Mouse (Mus musculus): ENCODE measurements around the gene Fam118b. TPM values are rescaled to one million over a fixed set of nuclear protein-coding genes. Genes with fewer than 3 reads are reported as not detected.

The Fam118b gene
- polyA plus RNA-seq, 1 experiment from 2014 or later: 35.5 TPM

- Histone ChIP-seq H3K9ac (ENCODE audit: low read length) (no peak overlapping the region), H3K27me3 (ENCODE audit: control insufficient read depth, insufficient read depth, low read depth, low read length) (no peaks in the 10 kb centered on the region), H3K4me2 (ENCODE audit: low read depth, low read length) (no peak overlapping the region), H3K4me3 (ENCODE audit: low read length) (no peak overlapping the region), H3K9me3 (ENCODE audit: control insufficient read depth, low read length) (no peaks in the 10 kb centered on the region), H3K36me3 (ENCODE audit: control insufficient read depth, insufficient read depth, low read length) (peaks cover 5% of the 10 kb centered on the region; the same call in 1 of the 2 replicates), H3K4me1 (replicated peaks; ENCODE audit: control insufficient read depth, insufficient read depth, low read length) (no peaks in the 10 kb centered on the region), H3K27ac (ENCODE audit: low read length) (no peak overlapping the region)
- 86% methylated on average over 3 of the region's 3 CpGs for WGBS
- ATAC-seq (ENCODE audit: low read depth): no peak
Measured at GRCm38 (mm10) chr9:35194048-35194447, 73.6 kb downstream of the Fam118b start.

GRCm38 (mm10) chr9:35192983-35193542 lies 74.5 kb downstream of the Fam118b start:
- no peak overlapping the region for H3K27ac ChIP-seq (ENCODE audit: low read length)
- H3K9me3 ChIP-seq (ENCODE audit: control insufficient read depth, low read length): no peaks in the 10 kb centered on the region
- no peaks in the 10 kb centered on the region for H3K27me3 ChIP-seq (ENCODE audit: control insufficient read depth, insufficient read depth, low read depth, low read length)
- WGBS: 87% methylated on average over 11 of the region's 11 CpGs
- H3K36me3 ChIP-seq (ENCODE audit: control insufficient read depth, insufficient read depth, low read length): peaks cover 13% of the 10 kb centered on the region; the same call in 1 of the 2 replicates
- H3K4me2 ChIP-seq (ENCODE audit: low read depth, low read length): no peak overlapping the region
- H3K4me1 ChIP-seq (replicated peaks; ENCODE audit: control insufficient read depth, insufficient read depth, low read length): 0 out of 2 replicates have a peak, but pooled peaks cover 3% of the 10 kb centered on the region
- H3K9ac ChIP-seq (ENCODE audit: low read length): no peak overlapping the region
- no peak overlapping the region for H3K4me3 ChIP-seq (ENCODE audit: low read length)
- ATAC-seq (ENCODE audit: low read depth): no peak

- no peaks in the 10 kb centered on the region for H3K27me3 ChIP-seq (ENCODE audit: control insufficient read depth, insufficient read depth, low read depth, low read length)
- H3K27ac ChIP-seq (ENCODE audit: low read length): no peak overlapping the region
- H3K4me3 ChIP-seq (ENCODE audit: low read length): no peak overlapping the region
- 70% methylated on average over 22 of the region's 22 CpGs for WGBS
- H3K4me2 ChIP-seq (ENCODE audit: low read depth, low read length): no peak overlapping the region
- peak; percentile 64 for ATAC-seq (ENCODE audit: low read depth)
- H3K36me3 ChIP-seq (ENCODE audit: control insufficient read depth, insufficient read depth, low read length): peaks cover 19% of the 10 kb centered on the region; the same call in 1 of the 2 replicates
- no peaks in the 10 kb centered on the region for H3K9me3 ChIP-seq (ENCODE audit: control insufficient read depth, low read length)
- H3K9ac ChIP-seq (ENCODE audit: low read length): no peak overlapping the region
- 0 out of 2 replicates have a peak, but pooled peaks cover 3% of the 10 kb centered on the region for H3K4me1 ChIP-seq (replicated peaks; ENCODE audit: control insufficient read depth, insufficient read depth, low read length)
Measured at GRCm38 (mm10) chr9:35188700-35189099, 78.9 kb downstream of the Fam118b start.

GRCm38 (mm10) chr9:35187351-35187903 lies 80.2 kb downstream of the Fam118b start:
- Histone ChIP-seq H3K9me3 (ENCODE audit: control insufficient read depth, low read length) (no peaks in the 10 kb centered on the region), H3K36me3 (ENCODE audit: control insufficient read depth, insufficient read depth, low read length) (peaks cover 19% of the 10 kb centered on the region; the same call in 1 of the 2 replicates), H3K4me1 (replicated peaks; ENCODE audit: control insufficient read depth, insufficient read depth, low read length) (0 out of 2 replicates have a peak, but pooled peaks cover 3% of the 10 kb centered on the region), H3K9ac (ENCODE audit: low read length) (no peak overlapping the region), H3K4me2 (ENCODE audit: low read depth, low read length) (no peak overlapping the region), H3K27ac (ENCODE audit: low read length) (no peak overlapping the region), H3K4me3 (ENCODE audit: low read length) (no peak overlapping the region), H3K27me3 (ENCODE audit: control insufficient read depth, insufficient read depth, low read depth, low read length) (no peaks in the 10 kb centered on the region)
- 79% methylated on average over 10 of the region's 10 CpGs for WGBS
- peak; percentile 23; the same call in 1 of the 2 replicates for ATAC-seq (ENCODE audit: low read depth)

GRCm38 (mm10) chr9:35186430-35186829 lies 81.2 kb downstream of the Fam118b start:
- no peak overlapping the region for H3K27ac ChIP-seq (ENCODE audit: low read length)
- H3K36me3 ChIP-seq (ENCODE audit: control insufficient read depth, insufficient read depth, low read length): peaks cover 19% of the 10 kb centered on the region; the same call in 1 of the 2 replicates
- 0 out of 2 replicates have a peak, but pooled peaks cover 3% of the 10 kb centered on the region for H3K4me1 ChIP-seq (replicated peaks; ENCODE audit: control insufficient read depth, insufficient read depth, low read length)
- 61% methylated on average over 4 of the region's 4 CpGs for WGBS
- 0 out of 2 replicates have a peak, but pooled peaks have one; percentile 30 for ATAC-seq (ENCODE audit: low read depth)
- no peaks in the 10 kb centered on the region for H3K27me3 ChIP-seq (ENCODE audit: control insufficient read depth, insufficient read depth, low read depth, low read length)
- no peaks in the 10 kb centered on the region for H3K9me3 ChIP-seq (ENCODE audit: control insufficient read depth, low read length)
- H3K4me2 ChIP-seq (ENCODE audit: low read depth, low read length): no peak overlapping the region
- no peak overlapping the region for H3K9ac ChIP-seq (ENCODE audit: low read length)
- no peak overlapping the region for H3K4me3 ChIP-seq (ENCODE audit: low read length)

- no peak overlapping the region for H3K27ac ChIP-seq (ENCODE audit: low read length)
- H3K4me1 ChIP-seq (replicated peaks; ENCODE audit: control insufficient read depth, insufficient read depth, low read length): no peaks in the 10 kb centered on the region
- no peak for ATAC-seq (ENCODE audit: low read depth)
- no peak overlapping the region for H3K9ac ChIP-seq (ENCODE audit: low read length)
- H3K4me3 ChIP-seq (ENCODE audit: low read length): no peak overlapping the region
- no peaks in the 10 kb centered on the region for H3K27me3 ChIP-seq (ENCODE audit: control insufficient read depth, insufficient read depth, low read depth, low read length)
- no peaks in the 10 kb centered on the region for H3K9me3 ChIP-seq (ENCODE audit: control insufficient read depth, low read length)
- WGBS: 65% methylated on average over 5 of the region's 5 CpGs
- no peak overlapping the region for H3K4me2 ChIP-seq (ENCODE audit: low read depth, low read length)
- H3K36me3 ChIP-seq (ENCODE audit: control insufficient read depth, insufficient read depth, low read length): peaks cover 8% of the 10 kb centered on the region; the same call in 1 of the 2 replicates
Measured at GRCm38 (mm10) chr9:35183359-35183758, 84.2 kb downstream of the Fam118b start.

GRCm38 (mm10) chr9:35182832-35183231 lies 84.8 kb downstream of the Fam118b start:
- Histone ChIP-seq H3K4me2 (ENCODE audit: low read depth, low read length) (no peak overlapping the region), H3K4me1 (replicated peaks; ENCODE audit: control insufficient read depth, insufficient read depth, low read length) (no peaks in the 10 kb centered on the region), H3K27me3 (ENCODE audit: control insufficient read depth, insufficient read depth, low read depth, low read length) (no peaks in the 10 kb centered on the region), H3K9ac (ENCODE audit: low read length) (no peak overlapping the region), H3K27ac (ENCODE audit: low read length) (no peak overlapping the region), H3K36me3 (ENCODE audit: control insufficient read depth, insufficient read depth, low read length) (peaks cover 7% of the 10 kb centered on the region; the same call in 1 of the 2 replicates), H3K4me3 (ENCODE audit: low read length) (no peak overlapping the region), H3K9me3 (ENCODE audit: control insufficient read depth, low read length) (no peaks in the 10 kb centered on the region)
- no peak for ATAC-seq (ENCODE audit: low read depth)
- WGBS: 77% methylated on average over 2 of the region's 2 CpGs

GRCm38 (mm10) chr9:35176124-35176659 lies 91.4 kb downstream of the Fam118b start:
- no peaks in the 10 kb centered on the region for H3K36me3 ChIP-seq (ENCODE audit: control insufficient read depth, insufficient read depth, low read length)
- no peak overlapping the region for H3K9ac ChIP-seq (ENCODE audit: low read length)
- H3K4me2 ChIP-seq (ENCODE audit: low read depth, low read length): peak overlapping the region; percentile 93
- H3K9me3 ChIP-seq (ENCODE audit: control insufficient read depth, low read length): no peaks in the 10 kb centered on the region
- no peak overlapping the region for H3K27ac ChIP-seq (ENCODE audit: low read length)
- peaks cover 9% of the 10 kb centered on the region for H3K4me1 ChIP-seq (replicated peaks; ENCODE audit: control insufficient read depth, insufficient read depth, low read length)
- no peak; the same call in 1 of the 2 replicates for ATAC-seq (ENCODE audit: low read depth)
- 44% methylated on average over 14 of the region's 14 CpGs for WGBS
- no peaks in the 10 kb centered on the region for H3K27me3 ChIP-seq (ENCODE audit: control insufficient read depth, insufficient read depth, low read depth, low read length)
- H3K4me3 ChIP-seq (ENCODE audit: low read length): peak overlapping the region; percentile 75
